Mouse (Mus musculus) hindbrain, embryonic 15.5 days (tissue): Measurements from ENCODE around the gene 1700088E04Rik. TPM values are rescaled to one million over a fixed set of nuclear protein-coding genes. Genes with fewer than 3 reads are reported as not detected.
A peak's percentile ranks its signal among the peaks of the same experiment; 100 is the strongest.

Experiments used
- ATAC-seq: fragments of 200-750 bp; cut with Nextera tagmentation; 2 replicates; pipeline ENCODE4 v1.8.0; 2017; ENCODE audit warnings: low read depth, moderate number of reproducible peaks, moderate TSS enrichment; ENCODE audit not compliant: low FRiP score
- H3K27ac ChIP-seq: fragments of 300-500 bp; sonication (generic); replicated peaks from 2 replicates; pipeline ENCODE4 v1.5.1; 2015; ENCODE audit warnings: mild to moderate bottlenecking, inconsistent platforms
- H3K27me3 ChIP-seq: fragments of 300-500 bp; sonication (generic); 2 replicates; pipeline ENCODE4 v1.6.1; 2015; ENCODE audit warnings: control low read depth, inconsistent platforms
- H3K36me3 ChIP-seq: fragments of 300-500 bp; sonication (generic); 2 replicates; pipeline ENCODE4 v1.6.1; 2015; ENCODE audit warnings: control low read depth, inconsistent platforms
- H3K4me1 ChIP-seq: fragments of 300-500 bp; sonication (generic); replicated peaks from 2 replicates; pipeline ENCODE4 v1.6.1; 2015; ENCODE audit warnings: control low read depth, inconsistent platforms
- H3K4me2 ChIP-seq: fragments of 300-500 bp; sonication (generic); 2 replicates; pipeline ENCODE4 v1.6.1; 2015; ENCODE audit warnings: moderate library complexity, mild to moderate bottlenecking, inconsistent platforms
- H3K4me3 ChIP-seq: fragments of 300-500 bp; sonication (generic); 2 replicates; pipeline ENCODE4 v1.5.1; 2015; ENCODE audit warnings: mild to moderate bottlenecking, inconsistent platforms
- H3K9ac ChIP-seq: fragments of 300-500 bp; sonication (generic); 2 replicates; pipeline ENCODE4 v1.6.1; 2015; ENCODE audit warnings: inconsistent platforms
- H3K9me3 ChIP-seq: fragments of 300-500 bp; sonication (generic); 2 replicates; pipeline ENCODE4 v1.6.1; 2016; ENCODE audit warnings: control low read depth, inconsistent platforms
- WGBS: fragments of 180-500 bp; shearing (Covaris S2); methylation state at CpG from one replicate; pipeline ENCODE4 v1.1.7; 2015; 5-methylcytosine and 5-hydroxymethylcytosine counted together
- polyA plus RNA-seq: library from polyadenylated mRNA; unstranded; fragments of >200 nt; fragmentation: Nextera tagmentation; extraction: Ambion mirVana; gene quantifications from 2 replicates; pipeline ENCODE4 v1.2.1, GENCODE M21; 2015

Gene 1700088E04Rik
- polyA plus RNA-seq, 1 experiment from 2014 or later, result 22.0 TPM

DNA sequence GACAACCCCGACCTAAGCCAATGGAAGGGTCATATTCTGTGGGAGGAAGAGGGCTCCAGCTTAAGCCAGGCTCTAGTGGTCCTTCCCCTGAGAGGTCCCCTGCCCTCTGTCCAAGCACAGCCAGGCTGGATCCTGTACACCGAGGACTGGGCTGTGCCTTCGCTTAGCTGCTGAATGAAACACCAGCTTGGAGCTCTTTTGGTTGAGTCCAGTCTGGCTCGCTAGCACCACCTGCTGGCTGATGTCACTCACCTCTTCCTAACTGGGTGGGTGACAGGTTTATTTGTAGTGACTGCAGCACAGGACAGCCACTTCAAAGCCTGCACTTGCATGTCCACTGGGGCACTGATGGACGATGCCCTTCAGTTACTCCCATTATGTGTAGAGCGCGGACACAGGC lies 7.5 kb upstream of the 1700088E04Rik start:
- 53% methylated on average over 7 of the region's 7 CpGs for WGBS
- Histone ChIP-seq H3K4me2 (no peak overlapping the region), H3K9ac (no peak overlapping the region), H3K27ac (no peak overlapping the region), H3K9me3 (no peaks in the 10 kb centered on the region), H3K4me3 (no peak overlapping the region), H3K27me3 (no peaks in the 10 kb centered on the region), H3K4me1 (peaks cover 10% of the 10 kb centered on the region), H3K36me3 (peaks cover 64% of the 10 kb centered on the region)
- peak; percentile 27; the same call in 1 of the 2 replicates for ATAC-seq

DNA sequence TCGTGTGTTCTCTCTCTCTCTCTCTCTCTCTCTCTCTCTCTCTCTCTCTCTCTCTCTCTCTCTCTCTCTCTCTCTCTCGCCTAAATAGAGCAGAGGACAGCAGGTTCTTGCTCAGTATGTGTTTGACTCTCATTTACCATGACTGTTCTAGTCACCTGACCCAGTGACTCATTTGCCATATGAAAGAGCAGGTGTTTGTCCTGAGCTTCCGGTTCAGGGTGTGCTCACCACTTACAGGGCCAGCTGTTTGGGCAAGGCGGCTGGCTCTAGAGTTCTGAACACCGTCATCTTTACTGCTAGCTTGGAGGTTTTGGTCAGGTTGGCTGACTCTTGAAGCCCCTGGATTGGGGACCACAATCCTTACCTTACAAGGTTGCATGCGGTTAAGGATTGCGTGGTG lies 4.5 kb upstream of the 1700088E04Rik start:
- H3K4me1 ChIP-seq, result peaks cover 15% of the 10 kb centered on the region
- H3K4me2 ChIP-seq, result no peak overlapping the region
- H3K27me3 ChIP-seq, result no peaks in the 10 kb centered on the region
- H3K4me3 ChIP-seq, result no peak overlapping the region
- H3K27ac ChIP-seq, result no peak overlapping the region
- no peak overlapping the region for H3K9ac ChIP-seq
- H3K36me3 ChIP-seq, result peaks cover 49% of the 10 kb centered on the region
- 91% methylated on average over 7 of the region's 7 CpGs for WGBS
- no peaks in the 10 kb centered on the region for H3K9me3 ChIP-seq
- no peak for ATAC-seq

DNA sequence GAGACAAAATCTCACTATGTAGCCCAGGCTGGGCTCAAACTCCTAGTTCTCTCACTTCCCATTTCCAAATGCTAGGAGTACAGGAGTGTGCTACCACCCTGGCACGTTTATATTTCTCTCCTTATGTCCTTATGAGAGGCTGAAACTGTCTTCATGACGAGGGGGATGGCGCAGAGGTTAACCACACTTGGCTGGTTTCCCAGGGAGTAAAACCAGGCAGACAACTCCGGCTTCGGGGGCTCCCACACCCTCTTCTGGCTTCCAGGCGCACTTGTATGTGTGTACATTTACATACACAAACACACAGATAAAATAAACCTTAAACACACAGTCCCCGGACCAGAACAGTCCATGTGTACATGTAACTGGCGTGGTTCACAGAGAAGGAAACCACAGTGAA lies 3.0 kb upstream of the 1700088E04Rik start:
- whole genome bisulfite sequencing, result 86% methylated on average over 8 of the region's 8 CpGs

DNA sequence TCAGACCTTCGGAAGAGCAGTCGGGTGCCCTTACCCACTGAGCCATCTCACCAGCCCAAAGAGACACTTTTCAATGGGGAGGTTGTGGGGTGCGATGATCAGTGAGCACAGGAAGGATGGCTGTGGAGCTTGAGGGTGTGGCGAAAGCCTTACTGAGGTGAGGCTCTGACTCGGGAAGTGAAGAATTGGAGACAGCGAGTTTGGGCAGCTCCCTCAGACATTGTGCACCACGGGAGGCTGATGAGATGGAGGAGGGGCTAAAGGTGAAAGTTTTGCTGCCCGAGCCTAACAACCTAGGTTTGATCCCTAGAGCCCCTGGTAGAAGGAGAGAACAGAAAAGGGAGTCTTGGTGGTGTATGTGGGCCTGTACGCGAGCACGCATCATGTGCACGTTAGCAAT lies 2.3 kb upstream of the 1700088E04Rik start:
- no peak overlapping the region for H3K4me2 ChIP-seq
- no peaks in the 10 kb centered on the region for H3K9me3 ChIP-seq
- 86% methylated on average over 12 of the region's 12 CpGs for WGBS
- no peak overlapping the region for H3K4me3 ChIP-seq
- H3K4me1 ChIP-seq, result peaks cover 20% of the 10 kb centered on the region
- no peak overlapping the region for H3K27ac ChIP-seq
- H3K9ac ChIP-seq, result no peak overlapping the region
- ATAC-seq, result no peak
- peaks cover 37% of the 10 kb centered on the region for H3K36me3 ChIP-seq
- H3K27me3 ChIP-seq, result no peaks in the 10 kb centered on the region

More for the DNA sequence above, 3.0 kb upstream of the 1700088E04Rik start:
- peaks cover 20% of the 10 kb centered on the region for H3K4me1 ChIP-seq
- no peak overlapping the region for H3K4me3 ChIP-seq
- H3K4me2 ChIP-seq, result no peak overlapping the region
- H3K36me3 ChIP-seq, result peaks cover 40% of the 10 kb centered on the region
- H3K27ac ChIP-seq, result no peak overlapping the region
- no peak for ATAC-seq
- no peak overlapping the region for H3K9ac ChIP-seq
- no peaks in the 10 kb centered on the region for H3K27me3 ChIP-seq
- no peaks in the 10 kb centered on the region for H3K9me3 ChIP-seq

DNA sequence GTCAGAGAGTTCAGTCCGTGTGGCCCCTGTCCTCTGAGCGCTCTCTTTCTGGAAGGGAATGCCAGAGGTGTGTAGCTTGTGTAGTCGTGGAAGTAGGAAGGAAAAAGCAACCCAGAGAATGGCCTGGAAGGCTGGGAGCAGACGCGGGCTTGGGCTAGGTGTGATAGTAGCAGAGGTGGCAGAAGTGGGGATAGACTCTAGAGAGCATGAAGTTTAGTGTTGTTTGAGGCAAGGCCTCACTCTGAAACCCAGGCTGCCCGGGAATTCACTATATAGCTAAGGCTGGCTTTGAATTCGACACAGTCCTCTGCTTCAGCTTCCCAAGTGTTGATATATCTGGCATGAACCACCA lies 489 bp upstream of the 1700088E04Rik start:
- Histone ChIP-seq H3K27ac (peak overlapping the region; percentile 47; the same call in 1 of the 2 replicates), H3K4me3 (peak overlapping the region; percentile 94), H3K36me3 (peaks cover 22% of the 10 kb centered on the region), H3K9me3 (no peaks in the 10 kb centered on the region), H3K4me2 (peak overlapping the region; percentile 96), H3K27me3 (no peaks in the 10 kb centered on the region), H3K9ac (peak overlapping the region; percentile 90), H3K4me1 (peaks cover 20% of the 10 kb centered on the region)
- no peak for ATAC-seq
- WGBS, result 2% methylated on average over 7 of the region's 7 CpGs

DNA sequence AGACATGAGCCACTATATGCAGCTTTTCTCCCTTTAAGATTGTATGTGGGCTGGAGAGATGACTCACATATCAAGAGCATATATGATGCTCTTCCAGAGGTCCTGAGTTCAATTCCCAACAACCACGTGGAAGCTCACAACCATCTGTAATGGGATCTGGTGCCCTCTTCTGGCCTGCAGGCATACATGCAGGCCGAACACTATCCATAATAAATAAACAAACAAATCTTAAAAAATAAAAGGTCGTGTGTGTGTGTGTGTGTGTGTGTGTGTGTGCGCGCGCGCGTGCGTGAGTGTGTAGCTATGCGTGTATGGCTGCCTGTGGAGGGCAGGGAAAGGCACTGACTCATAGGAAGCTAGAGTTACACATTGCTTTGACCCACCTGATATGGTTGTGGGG lies 1.4 kb downstream of the 1700088E04Rik start:
- WGBS, result 65% methylated on average over 10 of the region's 10 CpGs
- Histone ChIP-seq H3K27me3 (no peaks in the 10 kb centered on the region), H3K4me1 (peaks cover 20% of the 10 kb centered on the region), H3K9ac (no peak overlapping the region), H3K9me3 (no peaks in the 10 kb centered on the region), H3K36me3 (peaks cover 7% of the 10 kb centered on the region), H3K4me3 (no peak overlapping the region), H3K4me2 (no peak overlapping the region), H3K27ac (no peak overlapping the region)
- no peak for ATAC-seq

DNA sequence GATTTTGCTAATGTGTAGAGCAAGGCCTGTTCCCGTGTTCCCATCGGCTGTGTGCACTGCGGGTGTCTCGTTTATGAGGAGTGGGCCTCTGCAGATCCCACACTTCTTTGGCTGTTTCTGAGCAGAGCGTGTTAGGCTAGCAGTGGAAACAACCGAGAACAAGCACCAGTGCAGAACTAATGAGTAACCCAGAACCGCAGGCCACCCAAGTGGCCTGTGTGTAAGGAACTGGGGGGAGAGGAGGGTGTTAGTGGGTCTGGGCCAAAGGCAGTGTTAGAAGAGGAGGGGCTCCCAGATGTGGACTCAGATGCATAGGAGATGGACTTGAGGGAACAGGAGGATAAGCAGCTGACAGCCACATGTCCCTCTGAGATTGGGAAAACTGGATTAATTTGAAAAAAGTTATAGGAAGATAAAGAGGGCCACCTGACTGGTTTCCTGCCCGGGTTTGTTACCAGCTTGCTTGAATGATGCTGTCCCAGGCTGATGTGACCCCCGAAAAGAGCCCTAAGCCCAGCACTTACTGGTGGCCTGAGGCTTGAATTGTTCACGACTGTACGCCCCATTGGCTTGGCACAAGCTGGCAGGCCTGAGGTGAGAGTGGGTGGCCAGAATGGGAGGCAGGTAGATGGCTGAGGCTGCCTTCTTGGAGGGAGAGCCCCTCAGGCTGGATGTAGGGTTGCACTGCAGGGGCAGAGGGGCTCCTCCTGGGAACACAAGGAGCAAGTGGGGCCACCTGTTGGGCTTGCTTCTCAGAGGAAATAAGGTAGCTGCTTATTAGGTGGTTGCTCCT lies 5.1 kb downstream of the 1700088E04Rik start:
- ATAC-seq, result no peak
- peaks cover 7% of the 10 kb centered on the region for H3K4me1 ChIP-seq
- WGBS, result 72% methylated on average over 11 of the region's 11 CpGs
- H3K9me3 ChIP-seq, result no peaks in the 10 kb centered on the region
- H3K27ac ChIP-seq, result no peak overlapping the region
- no peak overlapping the region for H3K4me3 ChIP-seq
- no peaks in the 10 kb centered on the region for H3K27me3 ChIP-seq
- H3K4me2 ChIP-seq, result no peak overlapping the region
- peaks cover 32% of the 10 kb centered on the region for H3K36me3 ChIP-seq
- no peak overlapping the region for H3K9ac ChIP-seq

DNA sequence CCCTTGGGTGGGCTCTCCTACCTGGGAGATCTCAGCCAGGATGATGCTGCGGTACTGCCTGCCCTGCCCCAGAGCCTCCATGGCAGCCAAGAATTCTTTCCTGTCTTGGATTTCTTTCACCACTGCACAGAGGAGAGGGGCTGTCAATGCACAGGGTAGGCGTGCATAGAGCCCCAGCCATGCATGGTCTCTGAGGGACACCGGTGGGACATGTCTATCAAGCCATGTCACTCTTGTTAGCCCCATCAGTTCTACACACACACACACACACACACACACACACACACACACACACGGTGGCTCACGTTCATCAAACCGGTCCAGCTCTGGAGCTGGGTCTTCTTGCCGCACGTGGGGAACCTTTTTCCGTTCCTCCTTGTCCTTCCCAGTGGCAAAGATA lies 5.7 kb downstream of the 1700088E04Rik start:
- ATAC-seq, result peak; percentile 8; the same call in 1 of the 2 replicates
- H3K27me3 ChIP-seq, result no peaks in the 10 kb centered on the region
- no peak overlapping the region for H3K9ac ChIP-seq
- H3K36me3 ChIP-seq, result peaks cover 35% of the 10 kb centered on the region
- peaks cover 3% of the 10 kb centered on the region for H3K4me1 ChIP-seq
- H3K4me3 ChIP-seq, result no peak overlapping the region
- H3K4me2 ChIP-seq, result no peak overlapping the region
- no peak overlapping the region for H3K27ac ChIP-seq
- no peaks in the 10 kb centered on the region for H3K9me3 ChIP-seq
- 73% methylated on average over 9 of the region's 9 CpGs for WGBS

DNA sequence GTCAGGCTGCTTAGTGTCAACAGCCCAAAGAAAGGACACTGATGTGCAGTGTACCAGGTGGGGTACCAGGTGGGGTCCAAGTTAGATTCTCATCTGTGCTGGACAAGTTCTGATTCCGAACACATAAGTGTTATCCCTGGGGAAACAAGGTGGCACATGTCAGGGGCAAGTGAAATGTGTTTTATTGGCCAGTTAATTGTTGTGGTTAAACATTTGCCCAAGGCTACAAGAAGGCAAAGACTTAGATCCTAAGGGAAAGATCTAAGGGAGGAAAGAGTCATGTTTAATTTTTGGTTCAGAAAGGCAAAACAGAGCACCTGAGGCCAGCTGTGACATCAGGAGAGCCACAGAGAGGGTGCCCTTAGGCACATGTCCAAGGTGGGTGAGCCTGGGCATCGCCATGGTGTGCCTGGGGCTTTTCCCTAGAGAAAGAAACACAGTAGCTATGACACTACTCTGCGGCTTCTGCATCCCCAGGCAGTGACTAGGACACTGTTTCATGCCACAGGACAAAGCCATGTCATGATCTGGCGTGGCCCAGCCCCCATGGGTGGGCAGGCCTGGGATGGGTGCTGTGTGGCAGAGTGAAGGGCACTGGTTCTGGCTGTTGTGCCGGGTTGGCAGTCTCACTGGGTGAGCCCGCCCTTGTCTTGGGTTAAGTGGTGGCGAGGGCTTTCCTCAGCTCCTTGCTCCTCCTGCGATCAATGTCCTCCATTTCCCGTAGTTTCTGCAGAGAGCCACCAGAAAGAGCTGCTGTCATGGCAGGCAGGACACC lies 6.4 kb downstream of the 1700088E04Rik start:
- Histone ChIP-seq H3K4me3 (no peak overlapping the region), H3K4me1 (no peaks in the 10 kb centered on the region), H3K4me2 (no peak overlapping the region), H3K27ac (no peak overlapping the region), H3K27me3 (no peaks in the 10 kb centered on the region), H3K9ac (no peak overlapping the region), H3K36me3 (peaks cover 42% of the 10 kb centered on the region), H3K9me3 (no peaks in the 10 kb centered on the region)
- ATAC-seq, result no peak
- WGBS, result 87% methylated on average over 9 of the region's 9 CpGs

DNA sequence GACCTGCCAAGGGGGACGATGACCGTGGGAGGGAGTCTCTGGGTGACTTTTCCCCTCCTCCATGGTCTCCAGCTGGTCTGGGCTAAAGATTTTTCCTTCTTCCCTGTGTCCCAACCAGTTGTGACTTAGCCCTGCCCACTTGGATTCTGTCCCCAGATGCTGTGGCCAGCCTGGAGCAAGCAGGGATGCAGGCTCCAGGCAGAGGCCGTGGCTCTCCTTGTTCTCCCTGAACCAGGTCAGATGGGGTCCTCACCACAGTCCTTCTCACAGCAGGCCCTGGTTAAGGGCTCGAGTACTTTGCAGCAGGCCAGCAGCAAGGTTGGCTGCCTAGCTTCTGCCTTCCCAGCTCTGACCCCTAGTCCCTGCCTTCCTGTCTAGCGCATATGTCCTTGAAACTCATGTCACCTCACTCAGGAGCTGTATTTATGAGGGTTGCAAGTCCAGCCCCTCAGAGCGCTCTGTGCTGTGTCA lies 7.8 kb downstream of the 1700088E04Rik start:
- ATAC-seq, result no peak

DNA sequence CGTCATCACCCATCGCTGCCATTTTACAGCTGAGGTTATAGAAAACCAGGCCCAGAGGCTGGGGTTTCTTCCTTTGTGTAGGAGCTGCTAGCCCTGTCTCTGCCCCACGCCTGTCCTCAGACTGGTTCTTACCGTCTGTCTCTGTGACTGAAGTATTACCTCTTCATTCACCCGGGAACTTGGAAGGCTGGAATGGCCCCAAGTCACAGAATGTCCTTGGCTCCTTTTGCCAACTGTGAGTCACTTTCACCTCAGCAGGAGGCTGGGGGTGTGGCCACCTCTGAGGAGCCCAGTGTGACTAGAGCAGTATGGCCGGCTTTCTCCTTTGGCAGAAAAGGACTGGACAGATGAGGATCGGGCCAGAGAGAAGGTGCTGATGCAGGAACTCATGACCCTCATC lies 9.6 kb downstream of the 1700088E04Rik start:
- 77% methylated on average over 7 of the region's 7 CpGs for WGBS

More for the DNA sequence above, 7.8 kb downstream of the 1700088E04Rik start:
- Histone ChIP-seq H3K27ac (no peak overlapping the region), H3K9me3 (no peaks in the 10 kb centered on the region), H3K27me3 (no peaks in the 10 kb centered on the region), H3K4me1 (no peaks in the 10 kb centered on the region), H3K4me3 (no peak overlapping the region), H3K4me2 (no peak overlapping the region), H3K36me3 (peaks cover 51% of the 10 kb centered on the region), H3K9ac (no peak overlapping the region)
- 89% methylated on average over 6 of the region's 6 CpGs for WGBS

DNA sequence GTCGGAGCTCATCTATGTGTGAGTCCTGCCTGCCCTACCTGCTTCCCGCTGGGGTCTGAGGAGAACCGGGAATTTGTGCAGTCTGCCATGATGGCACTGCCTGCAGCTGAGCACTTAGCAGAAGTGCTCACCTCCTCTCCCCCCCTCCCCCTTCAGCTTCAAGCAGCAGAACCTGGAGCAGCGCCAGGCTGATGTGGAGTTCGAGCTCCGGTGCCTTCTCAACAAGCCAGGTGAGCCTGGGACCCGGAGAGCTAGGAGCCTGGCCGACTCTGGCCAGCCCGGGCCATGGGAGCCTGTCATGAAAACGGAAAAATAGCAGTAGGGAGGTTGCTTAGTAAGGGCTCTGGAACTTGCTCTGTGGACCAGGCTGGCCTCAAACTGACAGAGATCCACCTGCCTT lies 10.3 kb downstream of the 1700088E04Rik start:
- 89% methylated on average over 10 of the region's 10 CpGs for WGBS
- Histone ChIP-seq H3K9ac (no peak overlapping the region), H3K4me3 (no peak overlapping the region), H3K27ac (no peak overlapping the region), H3K27me3 (no peaks in the 10 kb centered on the region), H3K9me3 (no peaks in the 10 kb centered on the region), H3K36me3 (peaks cover 69% of the 10 kb centered on the region), H3K4me1 (no peaks in the 10 kb centered on the region), H3K4me2 (no peak overlapping the region)
- ATAC-seq, result no peak

More for the DNA sequence above, 9.6 kb downstream of the 1700088E04Rik start:
- Histone ChIP-seq H3K9ac (no peak overlapping the region), H3K4me3 (no peak overlapping the region), H3K27ac (no peak overlapping the region), H3K36me3 (peaks cover 66% of the 10 kb centered on the region), H3K27me3 (no peaks in the 10 kb centered on the region), H3K4me2 (no peak overlapping the region), H3K9me3 (no peaks in the 10 kb centered on the region), H3K4me1 (no peaks in the 10 kb centered on the region)
- ATAC-seq, result no peak
